Mouse (Mus musculus): ENCODE data around the gene Dysf.

Dysf gene

DNA sequence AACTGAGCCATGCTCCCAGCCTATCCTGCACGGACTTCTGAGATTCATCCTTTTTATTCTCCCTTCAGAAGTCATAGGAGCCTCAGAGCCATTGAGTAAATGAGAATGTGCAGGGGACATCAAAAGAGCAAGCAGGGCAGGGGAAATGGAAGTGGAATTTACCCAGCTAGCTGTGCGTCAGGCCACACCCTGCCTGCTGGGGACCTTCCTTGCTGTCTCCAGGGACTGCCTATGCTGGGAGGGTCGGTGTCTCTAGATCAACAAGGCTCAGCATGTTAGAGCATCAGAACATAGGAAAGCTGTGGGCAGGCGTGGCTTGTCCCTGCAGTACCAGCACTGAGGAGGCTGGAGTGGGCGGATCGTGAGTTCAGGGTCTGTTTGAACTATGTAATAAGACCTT is 42.6 kb downstream of the Dysf start:
- no peak for DNase-seq (ENCODE audit: low read depth, low spot score)

DNA sequence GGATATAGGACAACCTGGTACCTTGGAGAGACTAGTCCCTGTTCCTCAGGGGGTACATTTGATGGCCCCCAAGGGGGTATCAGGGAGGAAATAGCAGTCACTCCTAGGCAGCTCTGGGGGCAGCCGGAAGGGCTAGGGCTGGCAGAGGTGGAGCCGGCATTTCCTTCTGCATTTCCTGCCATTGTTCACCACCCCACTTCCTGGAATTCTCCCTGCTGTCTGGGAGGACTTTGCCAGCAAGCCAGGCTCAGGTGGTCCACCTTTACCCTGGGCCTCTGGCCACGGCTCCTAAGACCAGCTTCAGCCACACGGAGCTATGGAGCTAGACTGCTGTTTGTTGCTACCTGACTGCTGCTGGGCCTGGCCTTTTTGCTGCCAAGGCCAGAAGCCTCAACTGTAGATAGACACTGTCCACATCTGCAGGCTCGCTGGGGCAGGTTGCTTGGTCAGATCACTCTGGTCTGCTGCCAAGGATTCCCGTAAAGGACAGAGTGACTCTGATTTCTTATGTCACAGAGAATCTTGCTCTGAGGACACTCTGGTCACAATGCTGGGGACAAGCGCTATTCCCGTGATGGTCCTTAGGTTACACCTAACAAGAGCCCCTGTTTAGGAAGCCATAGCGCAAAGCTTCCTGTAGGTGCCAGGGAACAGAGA is 45.6 kb downstream of the Dysf start:
- DNase-seq (ENCODE audit: low read depth, low spot score) = no peak

DNA sequence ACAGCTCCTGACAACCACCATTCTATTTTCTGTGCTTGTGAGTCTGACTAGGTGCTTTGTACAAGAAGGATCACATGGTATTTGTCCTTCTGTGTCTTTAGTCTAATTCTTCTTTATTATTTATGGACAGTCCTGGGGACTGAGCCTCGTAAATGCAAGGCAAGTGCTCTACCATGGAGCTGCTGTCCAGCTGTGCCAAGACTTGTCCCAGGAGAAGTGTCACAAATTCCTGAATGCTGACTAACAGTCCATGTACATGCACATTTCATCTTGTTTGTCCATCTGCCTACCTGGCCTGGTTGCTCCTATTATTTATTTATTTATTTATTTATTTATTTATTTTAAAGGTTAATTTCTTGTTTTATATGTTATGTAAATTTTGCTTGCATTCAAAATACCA is 47.2 kb downstream of the Dysf start:
- no peak for DNase-seq (ENCODE audit: low read depth, low spot score)

DNA sequence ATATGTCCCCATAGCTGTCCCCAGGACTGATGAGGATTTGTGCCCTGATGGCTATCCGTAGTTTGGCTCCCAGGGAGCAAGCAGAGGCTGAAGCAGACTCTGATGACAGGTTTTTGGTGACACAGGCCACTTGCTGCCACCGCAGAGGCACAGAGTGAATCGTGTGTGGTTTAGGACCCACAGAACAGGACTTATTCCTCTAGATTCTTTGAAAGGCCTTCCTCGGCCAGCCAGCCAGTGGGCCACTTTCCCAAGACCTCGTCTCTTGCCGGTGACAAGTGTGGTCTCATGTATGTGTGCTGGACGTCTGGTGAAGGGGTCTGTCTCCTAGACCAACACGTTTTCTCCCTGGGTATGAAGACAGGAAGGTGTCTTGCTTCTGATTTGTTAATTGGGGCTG is 48.8 kb downstream of the Dysf start:
- no peak for DNase-seq (ENCODE audit: low read depth, low spot score)

DNA sequence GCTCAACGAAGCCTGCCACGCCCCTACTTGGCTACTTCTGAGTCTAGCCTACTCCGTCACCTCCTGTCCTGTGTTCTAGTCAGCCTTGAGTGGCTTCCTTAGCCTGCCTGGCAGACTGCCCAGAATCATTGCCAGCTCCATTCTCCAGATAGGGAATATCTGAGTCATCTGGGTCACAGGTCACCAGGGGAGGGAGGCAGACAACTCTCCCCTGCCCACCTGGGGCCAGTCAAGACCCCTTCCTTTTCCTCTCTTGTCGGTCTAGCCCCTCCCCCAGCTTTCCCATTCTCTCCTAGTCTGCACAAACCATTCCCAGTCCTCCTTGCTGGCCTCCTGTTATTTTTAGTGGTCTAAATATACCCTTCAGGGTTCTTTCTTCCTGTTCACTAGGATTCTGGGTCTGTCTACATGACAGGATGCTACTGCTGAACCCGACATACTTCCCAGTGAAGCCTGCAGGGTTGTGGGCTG is 50.3 kb downstream of the Dysf start:
- DNase-seq (ENCODE audit: low read depth, low spot score) = no peak

DNA sequence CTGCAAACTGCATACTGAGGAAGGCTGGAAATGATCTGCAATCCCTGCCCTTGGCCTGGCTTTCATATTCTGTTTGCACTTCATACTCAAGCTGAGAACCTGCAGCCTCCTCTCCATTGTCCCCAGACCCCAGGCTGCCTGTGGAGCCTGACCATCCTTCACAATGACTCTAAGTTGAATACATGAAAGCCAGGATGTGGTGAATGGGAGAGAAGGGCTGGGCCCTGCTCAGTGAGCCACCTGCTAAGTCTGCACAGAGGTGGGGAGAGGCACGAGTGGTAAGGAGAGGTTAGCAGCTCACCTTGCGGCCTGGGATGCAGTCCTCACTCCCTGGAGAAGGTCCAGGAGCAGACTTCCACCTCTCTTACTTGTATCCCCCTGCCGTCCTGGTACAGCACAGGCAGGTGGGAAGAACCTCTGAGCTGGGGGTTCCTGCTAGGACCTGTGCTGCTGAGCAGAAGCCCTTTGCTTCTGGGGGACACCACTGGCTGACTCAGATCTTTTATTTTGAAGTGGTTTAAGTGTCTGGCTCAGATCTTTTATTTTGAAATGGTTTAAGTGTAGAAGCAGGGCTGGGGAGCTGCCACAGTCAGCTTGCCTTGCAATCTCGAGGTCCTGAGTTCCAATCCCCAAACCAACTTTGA is 51.5 kb downstream of the Dysf start:
- no peak for DNase-seq (ENCODE audit: low read depth, low spot score)

DNA sequence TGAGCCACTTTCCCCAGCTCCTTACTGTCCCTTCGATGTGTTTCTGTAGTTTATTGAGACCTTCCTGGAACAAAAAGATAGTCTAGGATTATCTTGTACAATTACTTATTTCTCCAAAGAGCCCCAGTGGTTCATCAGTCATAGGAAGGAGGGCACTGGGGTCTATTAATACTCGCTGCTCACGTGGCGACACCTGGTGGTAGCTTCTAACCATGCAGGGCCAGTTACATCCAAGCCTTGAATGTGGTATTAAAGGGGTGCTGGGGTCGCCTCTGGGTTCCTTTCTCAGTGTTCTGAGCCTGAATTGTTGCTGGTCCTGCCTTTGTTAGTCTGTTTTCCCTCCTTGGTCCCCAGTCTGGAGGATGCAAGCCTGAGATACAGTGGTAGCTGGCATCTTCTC is 52.9 kb downstream of the Dysf start:
- no peak for DNase-seq (ENCODE audit: low read depth, low spot score)

DNA sequence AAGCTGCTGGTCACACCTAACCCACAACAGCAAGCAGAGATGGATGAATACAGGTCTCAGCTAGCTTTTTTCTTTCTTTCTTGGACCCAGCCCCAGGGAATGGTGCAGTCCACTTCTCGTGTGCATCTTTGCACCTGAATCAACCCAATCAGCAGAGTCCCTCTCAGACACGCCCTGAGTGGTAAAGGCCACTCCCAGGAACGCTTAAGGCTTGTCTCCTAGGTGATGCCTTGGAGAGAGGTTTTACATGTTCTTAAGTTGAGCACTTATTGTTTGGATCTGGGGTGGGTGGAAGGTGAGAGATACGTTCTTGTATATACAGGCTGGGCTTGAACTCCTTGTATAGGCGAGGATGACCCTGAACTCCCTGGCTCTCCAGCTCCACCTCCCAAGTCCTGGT is 54.2 kb downstream of the Dysf start:
- DNase-seq (ENCODE audit: low read depth, low spot score) = no peak

DNA sequence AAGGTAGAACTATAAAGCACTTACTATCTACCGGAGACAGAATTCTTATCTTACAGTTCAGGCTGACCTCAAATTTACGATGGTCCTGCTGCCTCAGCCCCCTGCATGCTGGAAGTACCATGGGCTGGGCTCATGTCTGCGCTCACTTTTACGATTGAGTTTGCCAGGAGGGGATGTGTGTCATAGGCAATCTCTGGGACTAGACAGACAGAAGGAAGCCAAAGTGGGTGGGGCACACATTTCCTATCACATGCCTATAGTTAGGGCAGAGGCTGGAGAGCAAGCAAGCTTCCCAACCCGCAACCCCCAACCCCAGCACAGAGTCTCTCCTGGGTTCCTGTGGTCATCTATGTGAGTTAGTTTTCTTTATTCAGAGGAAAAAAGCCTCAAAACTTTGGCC is 59.8 kb downstream of the Dysf start:
- no peak for DNase-seq (ENCODE audit: low read depth, low spot score)

DNA sequence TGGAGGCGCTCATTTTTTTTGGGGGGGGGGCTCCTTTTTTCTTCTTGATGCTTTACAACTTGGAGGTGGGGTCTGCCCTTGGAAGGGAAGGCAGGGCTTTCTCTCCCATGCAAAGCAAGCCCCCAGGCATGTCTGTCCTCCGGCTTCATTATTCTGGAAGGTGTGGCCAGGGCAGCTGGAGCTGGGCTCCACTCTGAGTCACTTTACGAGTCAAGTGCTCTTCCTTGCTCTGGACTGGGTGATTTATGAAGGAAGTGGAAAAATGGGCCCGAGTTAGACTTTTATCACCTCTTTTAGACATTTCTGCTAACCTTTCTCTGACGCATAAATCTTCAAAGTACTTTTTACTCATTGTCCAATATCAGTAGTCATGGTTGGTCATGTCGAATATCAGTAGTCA is 61.9 kb downstream of the Dysf start:
- no peak for DNase-seq (ENCODE audit: low read depth, low spot score)

DNA sequence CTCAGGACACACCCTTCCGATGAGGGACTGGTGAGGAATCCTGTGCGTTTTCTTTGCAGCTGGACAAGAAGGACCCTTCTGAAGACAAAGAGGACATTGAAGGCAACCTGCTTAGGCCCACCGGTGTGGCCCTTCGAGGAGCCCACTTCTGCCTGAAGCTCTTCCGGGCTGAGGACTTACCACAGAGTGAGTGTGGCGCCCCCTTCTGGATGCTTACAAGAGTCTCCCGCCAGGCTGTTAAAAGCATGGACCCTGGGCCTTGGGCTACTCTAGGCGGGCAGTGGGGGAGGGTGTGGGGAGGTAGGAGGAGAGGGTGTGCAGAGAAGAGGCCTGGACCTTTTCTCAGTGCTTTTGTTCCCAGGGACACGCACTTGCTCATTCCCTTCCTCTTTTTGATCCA is 64.2 kb downstream of the Dysf start:
- DNase-seq (ENCODE audit: low read depth, low spot score) = peak; percentile 47

DNA sequence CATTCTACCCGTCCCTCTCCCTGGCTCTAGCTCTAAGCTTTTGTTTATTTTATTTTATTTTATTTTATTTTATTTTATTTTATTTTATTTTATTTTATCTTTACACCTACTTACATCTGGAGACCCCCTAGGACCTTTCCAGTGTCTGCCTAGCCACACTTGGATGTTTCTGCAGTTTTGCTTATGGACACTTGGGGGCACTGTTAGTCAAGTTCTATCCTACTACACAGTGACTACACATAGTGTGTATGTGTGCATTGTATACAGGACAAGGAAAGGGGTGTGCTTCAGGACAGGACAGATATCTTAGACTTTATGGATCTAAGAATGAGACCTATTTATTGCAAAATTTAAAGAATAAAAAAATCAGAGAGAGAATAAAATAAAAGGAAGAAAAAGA is 69.8 kb downstream of the Dysf start:
- no peak for DNase-seq (ENCODE audit: low read depth, low spot score)

DNA sequence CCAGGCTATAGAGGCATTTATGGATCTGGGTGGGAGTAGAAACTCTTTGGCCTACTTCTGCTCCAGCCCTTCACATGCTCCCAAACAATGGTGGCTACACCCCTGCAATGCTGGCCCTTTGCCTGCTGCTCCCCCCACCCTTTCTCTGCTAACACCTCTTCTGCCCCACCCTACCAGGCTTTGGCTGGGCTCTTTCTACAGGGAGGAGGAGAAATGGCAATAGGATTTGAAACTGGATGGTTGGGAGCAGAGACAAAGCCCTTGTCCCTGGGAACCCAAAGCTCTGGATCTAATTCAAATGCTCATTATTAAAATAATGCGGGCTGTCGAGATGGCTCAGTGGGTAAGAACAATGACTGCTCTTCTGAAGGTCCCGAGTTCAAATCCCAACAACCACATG is 72.2 kb downstream of the Dysf start:
- no peak for DNase-seq (ENCODE audit: low read depth, low spot score)

DNA sequence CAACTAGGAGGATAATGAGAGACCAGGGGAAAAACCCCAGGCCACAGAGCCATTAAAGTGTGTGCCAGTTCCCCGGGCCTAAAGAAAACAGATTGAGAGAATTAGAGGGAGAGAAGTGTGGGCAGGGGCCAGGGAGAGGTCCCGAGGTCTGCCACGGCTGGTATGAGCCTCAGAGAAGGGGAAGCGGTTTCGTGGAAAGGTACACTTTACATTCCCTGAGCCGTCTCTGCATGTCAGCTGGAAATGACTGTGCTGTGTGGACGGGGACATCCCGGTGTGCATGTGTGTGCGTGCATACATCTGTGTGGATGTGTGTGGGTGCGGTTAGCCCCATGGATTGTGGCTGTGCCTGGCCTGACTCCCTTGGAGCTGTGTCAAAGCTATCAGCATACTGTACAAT is 76.4 kb downstream of the Dysf start:
- no peak for DNase-seq (ENCODE audit: low read depth, low spot score)

DNA sequence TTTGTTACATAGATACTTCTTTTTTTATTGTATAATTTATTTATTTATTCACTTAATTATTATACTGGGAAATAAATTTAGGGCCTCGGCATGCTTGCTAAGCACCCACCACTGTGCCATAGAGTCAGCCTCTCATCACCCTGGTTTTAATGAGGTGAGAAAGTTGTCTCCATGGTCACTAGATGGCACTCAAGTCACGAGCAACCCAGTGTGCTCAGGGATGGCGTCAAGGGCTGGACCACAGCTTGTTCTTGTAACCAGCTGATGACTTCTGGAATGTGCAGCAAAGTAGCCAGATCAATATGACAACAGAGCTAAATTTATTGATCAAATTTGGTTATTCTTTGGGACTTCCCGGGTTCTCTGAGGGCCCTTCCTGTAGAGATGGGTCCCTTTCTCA is 85.1 kb downstream of the Dysf start:
- no peak for DNase-seq (ENCODE audit: low read depth, low spot score)

DNA sequence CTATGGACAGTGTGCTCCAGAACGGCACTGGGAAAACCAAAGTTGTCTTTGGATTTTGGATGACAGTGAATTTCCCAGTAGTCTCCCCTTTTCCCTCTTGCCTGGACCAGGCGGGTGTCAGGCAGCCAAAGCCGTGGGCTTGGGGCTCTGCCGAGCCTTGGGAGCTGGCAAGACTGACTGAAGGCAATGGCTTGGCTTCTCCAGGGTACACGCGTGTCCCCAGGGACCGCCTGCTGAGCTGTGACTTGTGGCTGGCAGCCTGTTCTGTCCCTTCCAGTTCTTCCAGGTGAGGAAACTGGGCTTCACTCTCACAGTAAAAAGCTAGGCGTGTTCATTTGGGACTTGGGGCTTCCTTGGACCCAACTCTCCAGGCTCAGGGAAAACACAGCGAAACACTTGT is 86.1 kb downstream of the Dysf start:
- DNase-seq (ENCODE audit: low read depth, low spot score) = no peak

DNA sequence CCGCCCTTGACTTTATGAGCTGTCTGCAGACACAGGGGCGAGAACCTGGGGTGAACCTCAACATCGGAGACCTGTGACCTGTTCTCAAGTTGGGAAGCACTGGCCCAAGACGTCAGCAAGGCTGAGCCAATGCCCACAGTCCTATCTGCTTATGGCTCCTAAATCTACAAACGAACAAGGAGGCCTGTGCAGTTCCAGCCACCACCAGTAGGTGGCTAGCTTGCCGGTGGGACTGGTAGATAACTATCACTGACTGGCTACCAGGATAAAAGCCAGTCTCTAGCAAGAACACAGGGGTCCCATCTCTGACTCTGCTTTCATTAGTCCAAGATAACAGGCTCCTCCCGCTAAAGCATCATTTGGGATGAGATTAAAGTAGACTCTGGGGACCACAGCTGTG is 86.6 kb downstream of the Dysf start:
- DNase-seq (ENCODE audit: low read depth, low spot score) = peak; percentile 79

DNA sequence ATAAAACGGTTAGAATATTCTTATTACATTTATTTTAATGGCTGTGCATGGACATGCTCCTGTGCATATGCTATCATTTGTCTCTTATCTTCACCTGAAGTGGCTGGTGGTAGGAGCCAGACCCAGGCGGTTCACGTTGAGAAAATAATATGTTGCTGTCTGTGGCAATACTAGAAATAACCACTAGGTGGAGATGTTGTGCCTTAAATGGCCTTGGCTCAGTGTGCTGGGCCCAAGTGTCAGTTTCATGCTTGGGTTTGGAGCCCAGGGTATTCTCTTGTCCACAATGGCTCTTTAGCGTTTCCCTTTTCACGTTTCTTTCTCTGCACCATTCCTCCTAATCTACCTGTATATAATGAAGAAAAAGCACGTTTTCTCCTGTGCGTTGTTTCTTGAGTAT is 87.5 kb downstream of the Dysf start:
- DNase-seq (ENCODE audit: low read depth, low spot score) = peak; percentile 54

DNA sequence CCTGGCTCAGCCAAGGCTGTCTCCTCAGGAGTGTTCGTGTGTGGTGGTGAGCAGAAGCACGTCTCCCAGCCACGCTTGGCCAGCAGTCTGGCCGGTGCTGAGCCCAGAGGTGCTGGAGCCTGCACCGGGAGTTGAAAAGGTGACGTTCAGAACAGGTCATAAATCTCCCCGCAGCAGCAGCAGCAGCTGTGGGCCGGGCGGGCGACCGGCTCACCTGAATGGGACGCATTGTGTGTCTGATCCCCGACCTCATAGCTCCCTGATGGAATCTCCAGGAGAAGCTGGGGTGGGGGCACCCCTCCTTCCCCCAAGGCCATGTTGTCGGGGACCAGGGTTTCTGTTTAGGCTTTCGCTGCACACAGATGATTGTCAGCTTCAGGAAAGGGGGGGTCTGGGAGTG is 93.6 kb downstream of the Dysf start:
- DNase-seq (ENCODE audit: low read depth, low spot score) = no peak

DNA sequence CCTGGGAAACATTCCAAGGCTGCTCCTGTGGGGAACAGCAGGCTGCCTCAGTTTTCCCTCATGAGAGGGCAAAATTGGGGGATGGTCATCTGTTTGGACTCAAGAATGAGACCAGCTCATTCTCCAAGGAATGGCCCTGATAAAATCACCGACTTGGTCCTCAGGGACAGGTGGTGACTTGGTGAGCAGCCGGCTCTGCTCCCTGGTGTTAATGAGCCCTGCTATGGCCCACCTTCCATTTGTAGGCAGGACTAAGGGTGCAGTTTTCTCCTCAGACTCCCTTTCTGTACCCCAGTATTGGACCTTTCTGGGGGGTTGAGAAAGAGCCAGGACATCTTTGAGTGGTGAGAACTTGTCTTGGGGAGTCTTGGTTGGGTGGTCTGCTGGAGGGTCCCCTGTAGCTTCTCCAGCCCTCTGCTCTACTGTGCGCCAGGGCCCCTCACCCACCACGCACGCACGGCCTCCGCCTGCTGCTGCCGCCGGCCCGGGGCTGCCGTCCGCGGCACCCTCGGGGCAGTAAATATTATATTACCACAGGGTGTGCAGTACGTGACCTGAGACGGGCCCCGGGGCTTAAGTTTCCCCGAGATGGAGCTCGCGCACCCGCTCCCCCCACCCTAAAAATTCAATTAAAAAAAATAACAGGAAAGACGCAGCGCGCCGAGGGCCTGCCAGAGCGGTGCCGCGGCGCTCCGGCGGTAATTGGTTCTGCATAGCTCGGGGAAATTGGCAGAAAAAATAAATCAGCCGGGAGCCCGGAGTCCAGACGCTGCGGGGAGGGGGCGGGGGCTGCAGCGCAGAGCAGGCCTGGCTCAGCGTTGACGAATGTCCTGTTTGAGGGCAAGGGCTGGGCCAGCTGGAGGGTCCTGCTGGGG is 97.0 kb downstream of the Dysf start:
- no peak for DNase-seq (ENCODE audit: low read depth, low spot score)

DNA sequence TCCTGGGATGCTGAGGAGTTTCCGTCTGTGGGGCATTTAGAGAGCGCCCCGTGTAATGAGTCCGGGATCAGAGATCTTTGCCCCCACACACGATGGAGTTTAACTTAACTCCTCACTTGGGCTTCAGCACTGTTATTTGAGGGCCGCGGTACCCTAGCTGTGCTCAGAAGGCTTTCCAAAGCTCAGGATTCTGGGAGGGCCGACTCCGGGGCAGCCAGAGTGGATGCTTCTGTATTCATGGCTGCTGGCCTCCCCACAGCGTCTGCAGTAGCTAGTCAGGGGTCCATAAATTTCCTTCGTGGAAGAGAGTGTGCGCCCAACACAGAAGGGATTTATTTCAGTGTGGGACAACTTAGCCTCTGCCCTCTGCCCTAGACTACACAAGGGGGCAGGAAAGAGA is 97.7 kb downstream of the Dysf start:
- DNase-seq (ENCODE audit: low read depth, low spot score) = no peak

DNA sequence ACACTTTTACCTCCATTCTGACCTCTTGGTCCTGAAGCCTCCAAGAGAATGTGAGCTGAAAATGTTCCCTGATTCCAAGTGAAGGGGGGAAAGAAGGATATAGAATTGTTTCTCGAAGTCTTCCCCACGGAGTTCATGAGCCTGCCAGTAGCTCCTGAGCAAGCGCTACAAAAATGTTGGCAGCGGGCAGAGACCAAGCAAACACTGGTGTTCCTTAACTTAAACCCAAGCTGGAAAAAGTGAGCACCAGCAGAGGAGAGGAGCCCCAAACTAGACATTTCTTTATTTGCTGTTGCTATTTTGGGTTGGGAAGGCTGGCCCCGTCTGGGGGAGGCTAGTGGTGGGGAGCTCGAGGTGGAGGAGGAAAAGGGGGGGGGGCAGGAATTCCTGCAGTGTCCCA is 102.0 kb downstream of the Dysf start:
- DNase-seq (ENCODE audit: low read depth, low spot score) = no peak

DNA sequence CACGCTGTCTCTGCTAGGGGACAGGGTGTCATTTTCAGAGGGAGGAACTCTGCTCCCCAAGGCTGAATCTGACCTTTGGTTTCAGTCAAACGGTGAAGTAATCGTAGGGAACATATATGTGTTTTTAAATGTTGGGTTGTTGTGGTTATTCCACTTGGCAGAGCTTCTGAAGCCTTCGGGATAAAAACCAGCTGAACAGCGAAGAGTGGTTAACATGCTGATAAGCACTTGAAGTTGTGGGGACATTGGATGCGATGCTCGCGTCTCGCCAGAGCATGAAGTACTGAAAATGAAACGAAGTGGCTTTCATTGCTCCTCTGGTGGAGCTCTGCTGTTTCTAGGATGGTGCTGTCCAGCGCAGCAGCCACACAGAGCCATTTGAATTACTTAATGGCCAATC is 102.7 kb downstream of the Dysf start:
- DNase-seq (ENCODE audit: low read depth, low spot score) = no peak
